Comparison of ENCODE assay signal across 26 mouse cellular contexts in the genomic region with DNA sequence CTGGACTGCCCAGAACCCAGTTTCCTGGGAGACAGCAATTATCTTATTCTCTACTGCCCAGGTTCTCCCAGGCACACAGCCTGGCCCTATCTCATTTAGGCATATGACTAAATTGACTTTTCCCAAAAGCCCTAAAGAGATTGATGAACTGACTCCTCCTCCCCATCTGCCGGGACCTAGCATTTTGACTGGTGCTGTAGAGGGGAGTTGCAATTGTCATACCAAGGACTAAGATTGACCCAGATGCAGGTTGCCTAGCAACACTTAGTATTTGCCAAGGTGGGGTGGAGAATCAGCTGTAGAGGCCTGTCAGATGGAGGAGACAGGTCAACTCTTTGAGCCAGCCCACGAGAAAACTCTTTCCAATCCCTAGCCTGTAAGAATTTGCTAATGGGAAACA. TPM values are rescaled to one million over a fixed set of nuclear protein-coding genes. Genes with fewer than 3 reads are reported as not detected.
DNase-seq lines count a peak whose midpoint lies in the region; ATAC-seq and TF ChIP-seq lines count a peak whose summit lies in the region.
"Had no signal": no experiment of that assay in that cellular context is flagged by ENCODE, and none has a peak within 500 bp of the region (broad histone marks: within the 10 kb centered on the region; RNA-seq: fewer than 3 reads in every experiment).

No protein-coding gene starts in this region.

- H3K9ac ChIP-seq in forebrain, embryonic 15.5 days (replicated peaks), result no peak overlapping the region
- no peak overlapping the region for H3K9ac ChIP-seq in forebrain, embryonic 13.5 days
- H3K9ac ChIP-seq in neural tube, embryonic 11.5 days (ENCODE audit: low read length), result no peak overlapping the region
- H3K9ac ChIP-seq: embryonic facial prominence, embryonic 13.5 days; heart, embryonic 13.5 days; intestine, embryonic 15.5 days; limb, embryonic 13.5 days; liver, embryonic 13.5 days; lung, embryonic 15.5 days; midbrain, embryonic 13.5 days had no signal

- no peaks in the 10 kb centered on the region for H3K27me3 ChIP-seq in cerebellum, adult 2 months (ENCODE audit: control insufficient read depth, insufficient read depth, low read length)
- no peaks in the 10 kb centered on the region for H3K27me3 ChIP-seq in forebrain, embryonic 15.5 days
- H3K27me3 ChIP-seq in forebrain, embryonic 13.5 days, result no peaks in the 10 kb centered on the region
- H3K27me3 ChIP-seq in neural tube, embryonic 11.5 days (ENCODE audit: control insufficient read depth, insufficient read depth, low read length), result no peaks in the 10 kb centered on the region
- H3K27me3 ChIP-seq: embryonic facial prominence, embryonic 13.5 days; heart, embryonic 13.5 days; intestine, embryonic 15.5 days; limb, embryonic 13.5 days; liver, embryonic 13.5 days; lung, embryonic 15.5 days; midbrain, embryonic 13.5 days; Patski had no signal

- H3K9me3 ChIP-seq in forebrain, embryonic 15.5 days, result no peaks in the 10 kb centered on the region
- H3K9me3 ChIP-seq in forebrain, embryonic 13.5 days (replicated peaks), result peaks cover 7% of the 10 kb centered on the region; the same call in 1 of the 2 replicates
- H3K9me3 ChIP-seq in neural tube, embryonic 11.5 days (ENCODE audit: control insufficient read depth, low read length), result no peaks in the 10 kb centered on the region
- H3K9me3 ChIP-seq: embryonic facial prominence, embryonic 13.5 days; heart, embryonic 13.5 days; intestine, embryonic 15.5 days; limb, embryonic 13.5 days; liver, embryonic 13.5 days; lung, embryonic 15.5 days had no signal

- H3K4me3 ChIP-seq in cerebellum, adult 2 months (replicated peaks; ENCODE audit: insufficient read depth, low read depth, low read length), result no peak overlapping the region
- no peak overlapping the region for H3K4me3 ChIP-seq in forebrain, embryonic 15.5 days
- H3K4me3 ChIP-seq in forebrain, embryonic 13.5 days, result no peak overlapping the region
- H3K4me3 ChIP-seq in neural tube, embryonic 11.5 days (ENCODE audit: low read depth, low read length), result no peak overlapping the region
- H3K4me3 ChIP-seq: embryonic facial prominence, embryonic 13.5 days; heart, embryonic 13.5 days; intestine, embryonic 15.5 days; limb, embryonic 13.5 days; liver, embryonic 13.5 days; lung, embryonic 15.5 days; midbrain, embryonic 13.5 days had no signal

- TF ChIP-seq CTCF in cerebellum, adult 2 months (IDR thresholded peaks at IDR 0.05; ENCODE audit: borderline replicate concordance, insufficient read depth, low read depth, low read length), result no peak

- peak overlapping the region; percentile 64 for H3K27ac ChIP-seq in cerebellum, adult 2 months (ENCODE audit: insufficient read depth, low read length)
- H3K27ac ChIP-seq in forebrain, embryonic 15.5 days (replicated peaks), result peak overlapping the region; percentile 92
- H3K27ac ChIP-seq in forebrain, embryonic 13.5 days, result no peak overlapping the region
- no peak overlapping the region for H3K27ac ChIP-seq in neural tube, embryonic 11.5 days (ENCODE audit: low read depth, low read length)
- H3K27ac ChIP-seq: embryonic facial prominence, embryonic 13.5 days; heart, embryonic 13.5 days; intestine, embryonic 15.5 days; limb, embryonic 13.5 days; liver, embryonic 13.5 days; macrophage had no signal

- TF ChIP-seq POLR2A in cerebellum, adult 2 months (IDR thresholded peaks at IDR 0.05; ENCODE audit: borderline replicate concordance, insufficient read depth, low read length), result no peak

- peak in 1 of 2 experiments; percentile 38 for DNase-seq in cerebellum, adult 2 months
- no peak for DNase-seq in cerebellum, adult 8-10 months
- DNase-seq in neural tube, embryonic 11.5 days (ENCODE audit: low spot score), result peak; percentile 22
- DNase-seq in neural tube, embryonic 10.5 days (ENCODE audit: extremely low spot score, low spot score), result no peak
- peak; percentile 24 for DNase-seq in retina, postnatal 7 days (ENCODE audit: low read depth, low spot score)
- DNase-seq in MN1 (ENCODE audit: low spot score), result no peak
- DNase-seq: adrenal gland, postnatal 14 days; gastrocnemius, postnatal 14 days; heart, adult 18-20 months; kidney, postnatal 4 days; liver, embryonic 13.5 days; right cerebral cortex, postnatal 4 days; thymus, adult 2 months had no signal

- H3K36me3 ChIP-seq in forebrain, embryonic 15.5 days, result peaks cover 40% of the 10 kb centered on the region
- H3K36me3 ChIP-seq in forebrain, embryonic 13.5 days (ENCODE audit: poor library complexity, severe bottlenecking), result peaks cover 50% of the 10 kb centered on the region
- peaks cover 5% of the 10 kb centered on the region; the same call in 1 of the 2 replicates for H3K36me3 ChIP-seq in neural tube, embryonic 11.5 days (ENCODE audit: control insufficient read depth, insufficient read depth, low read length)
- H3K36me3 ChIP-seq: intestine, embryonic 15.5 days; liver, embryonic 13.5 days; lung, embryonic 15.5 days had no signal

- no peak for ATAC-seq in forebrain, embryonic 15.5 days (replicated peaks)
- no peak for ATAC-seq in forebrain, embryonic 13.5 days
- no peak for ATAC-seq in neural tube, embryonic 11.5 days (ENCODE audit: insufficient read depth, low FRiP score, low TSS enrichment)
- ATAC-seq: intestine, embryonic 15.5 days; midbrain, embryonic 13.5 days had no signal

- peaks cover 42% of the 10 kb centered on the region for H3K4me1 ChIP-seq in cerebellum, adult 2 months (ENCODE audit: control insufficient read depth, insufficient read depth, low read length)
- H3K4me1 ChIP-seq in forebrain, embryonic 15.5 days, result peaks cover 22% of the 10 kb centered on the region
- H3K4me1 ChIP-seq in forebrain, embryonic 13.5 days, result peaks cover 33% of the 10 kb centered on the region
- peaks cover 6% of the 10 kb centered on the region; the same call in 1 of the 2 replicates for H3K4me1 ChIP-seq in neural tube, embryonic 11.5 days (ENCODE audit: control insufficient read depth, insufficient read depth, low read length)
- H3K4me1 ChIP-seq: liver, embryonic 13.5 days had no signal

- 25% methylated on average over 2 of the region's 2 CpGs for WGBS in cerebellum, adult 2 months
- WGBS in forebrain, embryonic 15.5 days, result 68% methylated on average over 2 of the region's 2 CpGs
- 74% methylated on average over 2 of the region's 2 CpGs for WGBS in forebrain, embryonic 13.5 days
- 61% methylated on average over 2 of the region's 2 CpGs for WGBS in neural tube, embryonic 11.5 days

- H3K4me2 ChIP-seq in forebrain, embryonic 15.5 days (replicated peaks), result no peak overlapping the region
- H3K4me2 ChIP-seq in forebrain, embryonic 13.5 days, result no peak overlapping the region
- no peak overlapping the region for H3K4me2 ChIP-seq in neural tube, embryonic 11.5 days (ENCODE audit: low read depth)
- H3K4me2 ChIP-seq: embryonic facial prominence, embryonic 13.5 days; heart, embryonic 13.5 days; intestine, embryonic 15.5 days; limb, embryonic 13.5 days; liver, embryonic 13.5 days; lung, embryonic 15.5 days; midbrain, embryonic 13.5 days had no signal

RNA-seq across cellular contexts. Expression of a gene that starts 19.5 kb away (rescaled TPM):
- polyA plus RNA-seq in cerebellum, adult 2 months (2012; rRNA removed), result 23.1 and 24.6 TPM in 2 replicates
- 42.8 and 50.9 TPM in 2 replicates for polyA plus RNA-seq in forebrain, embryonic 15.5 days (2015; fragmentation: Nextera tagmentation; extraction: Ambion mirVana)
- 33.6 and 38.2 TPM in 2 replicates for polyA plus RNA-seq in forebrain, embryonic 13.5 days (2015; fragmentation: Nextera tagmentation; extraction: Ambion mirVana)
- 26.6 and 27.8 TPM in 2 replicates for polyA plus RNA-seq in neural tube, embryonic 11.5 days (2014; fragmentation: Nextera tagmentation; extraction: Ambion mirVana)
- polyA plus RNA-seq: macrophage had no signal

RNA-seq across cellular contexts. Expression of a gene that starts 28.3 kb away (rescaled TPM):
- 23.6 and 23.9 TPM in 2 replicates for polyA plus RNA-seq in cerebellum, adult 2 months (2012; rRNA removed)
- polyA plus RNA-seq in forebrain, embryonic 15.5 days (2015; fragmentation: Nextera tagmentation; extraction: Ambion mirVana), result 10.6 and 10.7 TPM in 2 replicates
- 9.8 and 11.3 TPM in 2 replicates for polyA plus RNA-seq in forebrain, embryonic 13.5 days (2015; fragmentation: Nextera tagmentation; extraction: Ambion mirVana)
- 14.8 and 15.3 TPM in 2 replicates for polyA plus RNA-seq in neural tube, embryonic 11.5 days (2014; fragmentation: Nextera tagmentation; extraction: Ambion mirVana)

RNA-seq across cellular contexts. Expression of a gene that starts 36.2 kb away (rescaled TPM):
- not detected in 2 replicates for polyA plus RNA-seq in cerebellum, adult 2 months (2012; rRNA removed)
- polyA plus RNA-seq in forebrain, embryonic 15.5 days (2015; fragmentation: Nextera tagmentation; extraction: Ambion mirVana), result not detected in 2 replicates
- polyA plus RNA-seq in forebrain, embryonic 13.5 days (2015; fragmentation: Nextera tagmentation; extraction: Ambion mirVana), result not detected in 2 replicates
- not detected in 2 replicates for polyA plus RNA-seq in neural tube, embryonic 11.5 days (2014; fragmentation: Nextera tagmentation; extraction: Ambion mirVana)
- polyA plus RNA-seq: embryonic facial prominence, embryonic 13.5 days; heart, embryonic 13.5 days; intestine, embryonic 15.5 days; kidney, embryonic 14.5 days; limb, embryonic 13.5 days; liver, embryonic 13.5 days; lung, embryonic 15.5 days; macrophage; midbrain, embryonic 13.5 days; Patski; stomach, embryonic 16.5 days; urinary bladder, adult 2 months had no signal

Comparison
In these comparisons a context has a peak if more than half of its experiments do, and no peak if none do; other contexts are left out.
1. DNase-seq: peak in neural tube, embryonic 11.5 days (single experiment) and retina, postnatal 7 days (single experiment); none in cerebellum, adult 8-10 months (single experiment), neural tube, embryonic 10.5 days (single experiment) and MN1 (single experiment).
2. H3K27ac ChIP-seq: peak in cerebellum, adult 2 months (single experiment) and forebrain, embryonic 15.5 days (single experiment); none in forebrain, embryonic 13.5 days (single experiment) and neural tube, embryonic 11.5 days (single experiment).